Mouse (Mus musculus) WW6 (cell line): ENCODE results near the gene Apba3.

ENCODE experiments used
- DNase-seq: peaks from one replicate; pipeline ENCODE4 v3.0.0-alpha.2; 2013; ENCODE audit warnings: low read depth, low spot score

The Apba3 gene

GRCm38 (mm10) chr10:81252424-81253419 is 14.0 kb upstream of the Apba3 start, which contains the start of gene Matk:
Gene Matk, plus strand, starts transcription at chr10:81252935.
- no peak for DNase-seq

DNA sequence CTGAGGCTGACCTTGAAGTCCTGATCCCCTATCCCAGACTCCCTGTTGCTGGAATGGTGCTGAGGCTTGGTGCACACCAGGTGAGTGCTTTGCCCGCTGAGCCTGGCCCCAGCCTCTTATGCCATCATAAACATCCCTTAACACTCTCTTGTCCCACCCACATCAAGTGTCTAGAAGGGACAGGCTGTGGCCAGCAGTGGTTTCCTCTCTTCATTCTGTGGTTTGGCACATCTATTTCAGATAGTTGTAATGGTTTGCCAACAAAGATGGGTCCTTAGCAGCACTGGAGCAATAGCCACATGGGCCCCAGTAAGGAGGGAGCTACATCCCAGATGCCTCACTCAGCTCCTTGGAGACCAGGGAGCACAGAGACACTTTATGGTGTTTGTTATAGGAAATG is 11.9 kb upstream of the Apba3 start:
- no peak for DNase-seq

DNA sequence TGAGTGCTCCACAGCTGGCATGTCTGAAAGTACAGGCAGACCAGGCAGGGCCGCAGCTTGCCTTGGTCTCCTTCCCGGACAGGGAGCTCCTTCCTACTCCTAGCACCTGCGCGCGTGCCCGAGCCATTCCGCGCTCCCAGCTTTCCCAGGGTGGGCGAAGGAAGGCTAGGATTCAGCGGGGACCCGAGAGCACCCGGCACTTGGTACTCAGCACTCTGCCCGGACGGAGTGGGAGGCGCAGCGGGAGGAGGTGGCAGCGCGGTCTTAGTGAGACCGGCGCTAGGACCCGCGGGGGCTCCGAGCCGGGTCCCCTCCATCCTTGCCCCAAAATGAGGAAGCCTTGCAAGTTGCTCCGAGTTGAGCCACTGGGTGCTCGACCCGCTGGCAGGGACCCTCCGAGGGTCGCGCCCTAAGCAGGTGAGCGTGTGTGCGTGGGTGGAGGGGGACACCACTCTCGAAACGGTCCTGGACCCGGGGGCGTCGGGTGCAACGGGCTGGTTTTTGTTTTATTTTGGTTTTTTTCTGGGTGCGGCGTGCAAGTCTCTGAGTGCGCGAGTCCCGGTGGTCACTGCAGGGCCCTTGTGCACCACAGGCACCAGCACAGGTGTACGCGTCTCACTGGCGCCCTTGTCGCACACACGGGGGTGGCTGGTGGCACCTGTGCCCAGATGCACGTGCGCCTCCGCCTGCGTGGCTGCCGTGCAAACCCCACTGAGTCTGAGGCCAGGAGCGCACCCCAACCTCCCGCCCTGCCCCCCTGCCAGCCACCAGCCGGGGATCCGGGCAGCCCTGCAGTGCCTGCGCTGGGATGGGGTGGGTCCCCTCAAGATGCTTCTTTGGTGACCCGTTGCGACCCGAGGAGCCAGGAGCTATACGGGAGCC is 9.4 kb upstream of the Apba3 start:
- DNase-seq = no peak

DNA sequence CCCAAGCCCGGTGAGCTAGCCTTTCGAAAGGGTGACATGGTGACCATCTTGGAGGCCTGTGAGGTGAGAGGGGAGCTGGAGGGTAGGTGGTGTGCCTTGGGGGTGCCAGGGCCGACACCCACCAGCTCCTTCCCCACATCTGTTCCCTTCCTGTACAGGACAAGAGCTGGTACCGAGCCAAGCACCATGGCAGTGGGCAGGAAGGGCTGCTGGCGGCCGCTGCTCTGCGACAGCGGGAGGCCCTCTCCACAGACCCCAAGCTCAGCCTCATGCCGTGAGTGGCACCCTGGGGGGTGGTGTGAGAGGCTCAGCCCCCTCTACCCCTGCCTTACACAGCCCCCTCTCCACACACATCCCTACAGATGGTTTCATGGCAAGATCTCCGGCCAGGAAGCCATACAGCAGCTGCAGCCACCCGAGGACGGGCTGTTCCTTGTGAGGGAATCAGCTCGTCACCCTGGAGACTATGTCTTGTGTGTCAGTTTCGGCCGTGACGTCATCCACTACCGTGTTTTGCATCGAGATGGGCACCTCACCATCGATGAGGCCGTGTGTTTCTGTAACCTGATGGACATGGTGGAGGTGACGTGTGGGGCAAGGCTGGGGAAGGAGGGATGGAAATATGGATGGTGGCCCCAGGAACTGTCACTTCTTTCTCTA is 7.4 kb upstream of the Apba3 start:
- DNase-seq = no peak

GRCm38 (mm10) chr10:81261025-81261424 is 5.7 kb upstream of the Apba3 start:
- no peak for DNase-seq

DNA sequence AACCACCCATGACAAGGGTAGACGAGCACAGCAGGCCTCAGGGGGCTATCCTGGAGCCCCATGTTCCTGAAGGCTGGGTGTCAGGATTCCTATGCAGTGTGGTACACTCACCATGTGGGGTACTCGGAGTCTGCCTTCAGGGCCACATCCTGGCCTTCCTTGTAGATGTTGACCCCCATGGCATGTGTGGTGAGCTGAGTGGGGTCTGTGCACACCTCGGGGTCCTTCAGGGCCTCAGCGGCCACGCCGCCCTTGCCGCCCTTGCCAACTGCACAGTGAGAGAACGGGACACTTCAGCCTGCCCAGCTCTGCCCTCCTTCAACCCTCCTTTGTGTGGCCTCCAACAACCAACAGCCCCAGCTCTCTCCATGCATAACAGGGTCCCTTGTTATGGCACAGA is 1.2 kb upstream of the Apba3 start:
- DNase-seq = no peak

DNA sequence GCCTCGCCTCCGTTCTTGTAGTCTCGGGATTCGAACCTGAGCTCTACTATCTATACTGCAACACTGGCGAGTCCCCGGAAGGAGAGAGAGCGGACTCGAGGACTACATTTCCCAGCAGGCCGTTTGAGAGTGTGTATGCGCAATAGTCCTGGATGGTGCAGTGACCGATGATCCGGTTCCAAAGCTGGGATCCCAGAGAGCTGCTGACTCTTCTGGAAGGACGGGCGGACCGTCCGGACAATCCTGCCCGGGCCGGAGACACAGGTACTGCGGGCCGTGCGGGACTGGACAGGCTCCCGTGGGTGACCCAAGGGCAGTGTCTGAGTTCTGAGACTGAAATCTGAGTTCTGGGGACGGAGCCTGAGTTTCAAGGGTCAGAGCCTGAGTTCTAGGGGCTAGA is 1.3 kb downstream of the Apba3 start:
- no peak for DNase-seq

DNA sequence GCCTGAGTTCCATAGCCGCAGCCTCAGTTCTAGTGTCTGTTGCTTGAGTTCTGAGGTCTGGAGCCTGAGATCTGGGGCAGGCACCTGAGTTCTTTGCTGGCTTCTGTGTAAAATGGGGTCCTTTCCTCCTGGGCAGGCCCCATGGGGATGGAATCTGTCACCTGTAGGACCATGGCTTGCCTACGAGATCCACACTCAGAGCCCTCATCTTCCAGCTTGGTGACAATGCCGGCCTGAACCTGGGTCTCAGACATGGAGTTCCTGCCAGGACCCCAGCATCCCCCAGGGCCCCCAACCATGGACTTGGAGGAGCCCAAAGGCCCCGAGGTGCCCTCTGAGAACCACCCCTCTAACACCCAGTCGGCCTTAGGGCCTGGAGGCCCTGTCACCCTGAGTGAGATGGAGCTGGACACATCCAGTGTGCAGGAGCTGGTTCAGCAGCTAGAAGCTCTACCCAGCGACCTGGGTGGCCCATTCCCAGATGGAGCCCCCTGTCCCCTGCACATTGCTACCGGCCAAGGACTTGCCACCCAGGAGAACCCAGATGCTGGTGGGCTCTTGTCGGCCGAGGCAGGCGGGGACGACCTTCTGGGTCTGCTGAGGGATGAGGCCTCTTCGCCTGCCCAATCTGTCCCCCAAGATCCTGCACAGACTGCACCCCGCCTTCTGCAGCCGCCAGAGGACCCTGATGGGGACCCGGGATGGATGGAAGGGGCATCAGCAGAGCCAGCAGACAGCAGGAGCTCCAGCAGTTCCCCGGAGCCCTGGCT is 2.1 kb downstream of the Apba3 start:
- DNase-seq = no peak

- DNase-seq = no peak
These were observed 5.6 kb downstream of the Apba3 start for GRCm38 (mm10) chr10:81272356-81272755.

DNA sequence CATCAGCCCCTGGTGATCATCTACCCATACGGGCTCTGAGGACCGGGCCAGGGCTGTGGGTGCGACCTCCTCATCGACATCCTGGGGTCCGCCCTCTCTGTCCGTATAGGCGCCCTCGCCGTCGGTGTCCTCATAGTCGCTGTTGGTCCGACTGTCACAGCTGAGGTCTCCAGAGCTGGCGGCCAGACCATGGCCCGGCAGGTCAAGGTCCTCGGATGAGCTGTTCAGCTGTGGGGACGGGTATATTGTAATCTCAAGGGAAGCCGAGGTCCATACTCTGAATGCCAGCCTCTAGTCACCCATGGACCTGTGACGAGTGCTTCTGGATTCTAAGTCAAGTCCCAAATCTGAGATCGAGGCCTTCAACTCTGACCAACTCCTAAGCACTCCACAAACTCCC is 7.1 kb downstream of the Apba3 start:
- no peak for DNase-seq

- no peak for DNase-seq
These were observed 10.9 kb downstream of the Apba3 start for GRCm38 (mm10) chr10:81277676-81278075.

DNA sequence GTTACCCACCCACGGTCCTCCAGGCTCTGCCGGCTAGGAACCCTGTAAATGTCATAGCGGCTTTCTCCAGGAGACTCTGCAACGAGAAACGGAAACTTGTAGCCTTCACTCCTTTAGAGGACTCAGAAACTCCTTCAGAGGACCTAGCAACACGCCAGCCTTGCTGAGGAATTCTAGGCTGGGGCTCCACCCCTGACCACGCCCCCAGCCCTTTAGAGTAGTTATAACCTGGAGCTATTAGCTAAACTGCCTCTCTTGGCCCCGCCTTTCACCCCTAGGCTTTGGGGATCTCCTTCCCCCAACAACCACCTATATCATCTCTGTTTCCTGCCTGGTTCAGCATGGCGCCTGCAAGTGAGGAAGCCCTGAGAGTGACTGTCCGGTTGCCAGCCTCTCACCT is 12.7 kb downstream of the Apba3 start:
- DNase-seq = no peak

DNA sequence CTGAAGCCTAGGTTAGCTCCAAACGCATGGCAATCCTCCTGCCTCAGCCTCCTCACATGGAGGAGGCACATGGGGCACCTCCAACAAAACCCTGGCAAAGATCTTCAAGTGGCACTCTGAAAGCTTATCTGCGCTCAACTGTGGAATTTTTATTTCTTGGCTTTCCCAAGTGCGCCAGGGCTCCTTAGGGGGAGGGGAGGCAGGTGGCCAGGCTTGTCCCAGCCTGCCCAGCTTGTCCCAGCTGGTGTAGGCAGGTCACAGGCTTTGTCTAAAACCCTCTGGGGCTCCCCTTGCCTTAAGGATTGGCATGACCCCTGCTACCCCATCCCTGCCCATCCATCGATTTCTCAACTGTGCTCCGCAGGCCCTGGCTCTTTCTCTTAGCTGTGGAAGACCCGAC is 17.4 kb downstream of the Apba3 start:
- no peak for DNase-seq

GRCm38 (mm10) chr10:81284719-81285118 is 18.0 kb downstream of the Apba3 start:
- no peak for DNase-seq

DNA sequence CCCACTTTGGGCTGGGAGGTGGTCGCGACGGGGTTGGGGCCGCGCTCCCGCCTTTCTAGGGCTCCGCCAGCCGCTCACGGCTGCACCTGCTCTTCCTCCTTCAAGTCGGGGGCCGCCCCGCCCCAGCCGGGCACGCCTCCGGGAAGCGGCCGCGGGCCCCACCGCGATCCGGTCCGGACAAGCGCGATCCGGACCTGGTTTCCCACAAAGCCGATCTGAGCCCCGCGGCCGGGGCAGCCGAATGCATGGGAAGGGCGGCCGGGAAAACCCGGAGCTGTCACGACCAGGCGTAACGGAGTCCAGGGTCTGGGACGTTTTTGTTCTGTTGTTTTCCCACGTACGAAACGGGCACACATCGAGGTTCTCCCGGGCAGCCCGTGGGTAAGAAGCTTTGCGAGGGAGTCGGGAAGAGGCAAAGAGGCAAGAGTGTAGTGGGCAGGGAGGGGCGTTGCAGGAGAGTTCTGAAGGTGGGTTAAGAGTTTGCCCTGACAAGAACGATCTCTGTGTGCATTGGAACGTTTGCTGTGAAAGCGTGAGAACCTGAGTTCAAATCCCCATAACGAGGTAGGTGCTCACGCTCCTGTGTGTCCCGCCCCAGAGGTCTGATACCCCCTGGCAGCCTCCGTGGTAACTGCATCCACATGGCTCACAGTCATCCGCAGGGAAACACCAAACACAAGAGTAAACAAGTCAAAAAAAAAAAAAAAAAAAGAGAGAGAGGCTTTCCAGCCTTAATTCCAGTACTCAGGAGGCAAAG is 19.1 kb downstream of the Apba3 start:
- no peak for DNase-seq

GRCm38 (mm10) chr10:81286586-81286985 is 19.8 kb downstream of the Apba3 start:
- DNase-seq = no peak

DNA sequence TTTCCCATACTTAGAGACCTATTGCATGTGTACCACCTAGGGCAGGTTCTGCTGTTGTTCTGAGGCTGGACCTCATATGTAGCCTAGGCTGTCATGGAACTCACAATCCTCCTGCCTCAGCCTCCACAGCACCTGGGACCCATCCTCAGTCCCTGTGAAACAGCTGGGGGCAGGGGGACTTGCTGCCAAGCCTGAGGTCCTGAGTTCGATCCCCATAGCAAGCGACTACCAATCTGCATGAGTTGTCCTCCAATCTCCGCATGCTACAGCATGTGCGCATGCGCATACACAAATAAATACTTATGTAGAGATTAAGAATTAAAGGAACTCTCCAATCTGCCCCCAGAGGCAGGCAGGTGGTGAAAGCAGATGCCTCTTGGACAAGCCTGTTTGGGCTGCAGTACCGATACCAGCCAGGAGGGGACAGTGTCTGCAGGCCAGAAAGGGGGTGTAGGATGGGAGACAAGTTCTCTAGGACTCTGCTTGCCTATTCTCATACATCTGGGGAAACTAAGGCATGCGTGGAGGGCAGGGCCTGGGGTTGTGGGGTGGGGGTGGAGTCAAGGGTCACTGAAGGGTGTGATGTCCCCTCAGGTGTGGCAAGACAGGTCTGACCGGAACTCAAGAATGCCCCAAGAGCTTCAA is 20.9 kb downstream of the Apba3 start:
- no peak for DNase-seq

GRCm38 (mm10) chr10:81288601-81289000 is 21.8 kb downstream of the Apba3 start:
- no peak for DNase-seq

GRCm38 (mm10) chr10:81289278-81289677 is 22.5 kb downstream of the Apba3 start:
- no peak for DNase-seq

- DNase-seq = no peak
These were observed 23.1 kb downstream of the Apba3 start for GRCm38 (mm10) chr10:81289811-81290210.
